Mouse (Mus musculus) natural killer cell, adult 2 months (primary cell): ENCODE data around the gene Pcsk7.

Experiments
- DNase-seq, 2 experiments: peaks; one replicate each; pipeline ENCODE4 v3.0.0; 2022; ENCODE audit warnings: low spot score in 2 of 2

Pcsk7 gene

DNA sequence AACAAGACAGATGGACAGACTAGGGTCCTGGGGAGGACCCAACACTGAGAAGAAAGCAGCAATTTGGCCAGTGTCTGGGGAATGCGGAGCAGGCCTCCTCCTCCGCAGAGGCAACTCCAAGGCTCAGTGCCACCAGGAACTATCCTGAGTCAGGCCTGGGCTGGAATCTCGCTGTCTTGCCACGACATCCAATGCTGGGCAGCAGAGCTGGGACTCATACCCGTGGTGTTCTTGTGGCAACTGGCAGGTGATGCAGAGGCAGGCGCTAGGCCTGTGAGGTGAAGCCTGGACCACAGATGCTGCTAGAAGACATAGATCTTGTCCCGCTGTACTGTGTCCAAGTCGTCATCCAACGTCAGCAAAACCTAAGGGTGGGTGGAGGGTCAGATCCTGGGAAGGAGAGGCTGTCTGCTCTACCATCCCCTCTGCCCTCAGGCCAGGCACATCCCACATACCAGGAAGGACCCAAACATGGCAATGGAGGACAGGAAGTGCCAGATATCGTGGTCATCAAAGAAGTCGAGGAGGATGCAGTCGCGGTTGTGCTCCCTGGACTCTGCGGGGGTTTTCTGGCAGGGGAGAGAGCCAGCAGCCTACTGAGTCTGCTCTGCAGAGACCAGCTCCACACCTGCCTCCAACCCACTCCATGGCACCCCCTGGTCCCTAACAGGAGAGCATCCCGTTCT is 32.8 kb downstream of the Pcsk7 start:
- DNase-seq = no peak

DNA sequence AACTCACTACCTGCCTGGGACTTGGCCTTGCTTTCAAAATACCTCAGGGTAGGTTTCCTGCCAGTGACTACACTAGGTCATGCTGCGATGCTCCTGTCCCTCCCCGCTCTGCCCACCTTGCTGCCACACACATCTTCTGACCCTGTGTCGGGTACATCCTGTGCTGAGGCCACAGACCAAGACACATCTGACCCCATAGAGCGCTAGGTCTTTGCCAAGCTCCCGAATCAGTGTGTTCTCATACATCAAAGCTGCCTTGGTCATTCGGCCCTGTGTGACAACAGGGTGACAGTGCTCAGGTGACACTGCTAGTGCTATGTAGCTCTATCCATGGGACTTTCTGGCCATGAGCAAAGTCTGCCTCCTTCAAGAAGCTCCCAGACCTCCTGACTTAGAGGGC is 33.5 kb downstream of the Pcsk7 start:
- DNase-seq = no peak

DNA sequence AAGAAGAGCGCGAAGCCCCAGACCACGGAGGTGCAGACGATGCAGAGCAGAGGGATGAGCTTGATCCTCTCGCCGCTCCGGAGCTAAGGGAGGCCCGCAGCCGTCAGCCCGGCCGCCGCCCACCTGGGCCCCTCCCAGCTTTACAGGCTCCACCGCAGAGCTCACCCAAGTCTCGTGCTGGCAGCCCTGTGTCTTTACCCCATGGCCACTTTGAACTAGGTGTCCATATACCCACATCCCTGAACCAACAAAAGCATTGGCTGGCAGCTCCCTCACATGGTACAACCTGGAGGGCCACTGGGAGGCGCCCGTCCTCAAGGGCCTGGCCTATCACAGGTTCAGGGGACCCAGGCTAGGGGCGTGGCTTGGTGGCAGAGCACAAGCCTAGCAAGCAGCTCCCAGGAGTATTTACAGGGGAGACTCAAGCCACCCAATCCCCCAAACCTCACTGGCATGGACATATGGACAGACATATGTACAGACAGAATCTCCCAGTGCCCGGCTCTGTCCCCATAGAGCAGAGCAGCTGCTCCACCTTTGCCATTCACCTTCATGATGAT is 35.1 kb downstream of the Pcsk7 start:
- no peak for DNase-seq

GRCm38 (mm10) chr9:45942464-45942863 is 36.2 kb downstream of the Pcsk7 start:
- DNase-seq = no peak

- DNase-seq = no peak
These were observed 36.6 kb downstream of the Pcsk7 start for GRCm38 (mm10) chr9:45942916-45943315.

DNA sequence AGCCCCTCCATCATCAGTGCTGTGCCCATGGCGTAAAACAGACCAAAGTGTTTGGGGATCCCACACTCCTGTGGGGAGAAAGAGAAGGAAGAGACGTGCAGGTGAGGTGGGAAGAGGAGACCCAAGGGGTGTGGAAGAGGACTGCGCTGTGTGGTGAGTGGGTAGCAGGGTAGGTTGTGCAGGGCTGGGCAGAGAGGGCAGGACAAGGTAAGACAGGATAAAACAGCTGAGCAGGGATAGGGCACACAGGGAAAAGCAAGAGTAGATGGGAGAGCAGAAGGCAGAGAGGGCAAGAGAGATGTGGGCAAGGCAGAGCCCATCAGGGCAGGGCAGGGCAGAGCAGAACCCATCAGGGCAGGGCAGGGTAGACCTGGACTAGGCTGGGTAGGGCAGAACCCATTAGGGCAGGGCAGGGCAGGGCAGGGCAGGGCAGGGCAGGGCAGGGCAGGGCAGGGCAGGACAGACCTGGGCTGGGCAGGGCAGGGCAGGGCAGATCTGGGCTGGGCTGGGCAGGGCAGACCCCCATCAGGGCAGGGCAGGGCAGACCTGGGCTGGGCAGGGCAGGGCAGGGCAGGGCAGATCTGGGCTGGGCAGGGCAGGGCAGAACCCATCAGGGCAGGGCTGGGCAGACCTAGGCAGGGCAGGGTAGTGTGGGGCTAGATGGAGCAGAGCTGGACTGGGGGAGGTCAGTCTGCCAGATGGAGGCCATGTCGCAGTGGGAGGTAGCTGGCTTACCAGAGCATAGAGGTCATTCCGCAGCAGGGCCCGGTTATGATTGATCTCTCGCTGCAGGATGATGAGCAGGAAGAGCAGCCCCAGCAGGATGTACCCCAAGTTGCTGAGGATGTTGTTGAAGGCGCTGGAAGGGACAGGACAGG is 37.6 kb downstream of the Pcsk7 start:
- DNase-seq = no peak

DNA sequence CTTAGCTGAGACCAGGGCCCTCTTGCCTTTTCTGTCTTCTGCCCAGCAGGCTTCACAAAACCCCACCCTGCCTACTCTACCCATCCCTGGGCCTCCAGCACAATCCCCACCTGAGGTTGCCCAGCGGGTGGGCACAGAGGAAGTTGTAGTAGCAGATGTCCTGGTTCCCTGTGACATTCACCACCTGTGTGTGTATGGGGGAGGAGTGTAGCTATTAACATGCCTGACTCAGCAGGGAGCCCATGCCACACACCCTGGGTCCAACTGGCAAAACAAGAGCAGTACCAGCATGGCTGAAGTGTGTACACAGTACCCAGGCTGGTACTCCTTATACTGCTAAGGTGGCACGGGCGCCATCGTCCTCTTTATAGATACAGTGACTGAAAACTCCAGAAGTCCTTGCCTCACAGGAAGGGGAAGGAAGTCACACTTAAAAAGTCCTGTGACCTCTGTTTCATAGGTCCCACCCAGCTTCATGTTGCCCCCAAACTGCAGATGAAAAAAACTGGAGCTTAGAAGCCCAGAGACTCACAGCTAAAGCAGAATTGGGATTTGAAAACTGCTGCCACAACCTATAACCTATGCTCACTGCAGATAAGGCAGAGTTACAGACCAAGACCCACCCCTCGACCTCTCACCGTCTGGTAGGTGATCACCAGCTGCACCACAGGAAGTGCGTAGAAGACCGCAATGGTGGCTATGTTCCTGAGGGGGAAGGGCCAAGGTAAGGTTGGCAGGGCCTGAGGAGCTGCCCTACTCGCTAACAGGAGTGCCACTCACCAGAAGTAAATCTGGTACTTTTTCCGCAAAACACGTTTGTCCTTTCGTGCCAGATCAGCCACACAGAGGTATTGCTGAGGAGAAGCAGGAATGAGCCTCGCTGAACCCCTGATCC is 38.5 kb downstream of the Pcsk7 start:
- DNase-seq = peak; percentile 92 to 93

DNA sequence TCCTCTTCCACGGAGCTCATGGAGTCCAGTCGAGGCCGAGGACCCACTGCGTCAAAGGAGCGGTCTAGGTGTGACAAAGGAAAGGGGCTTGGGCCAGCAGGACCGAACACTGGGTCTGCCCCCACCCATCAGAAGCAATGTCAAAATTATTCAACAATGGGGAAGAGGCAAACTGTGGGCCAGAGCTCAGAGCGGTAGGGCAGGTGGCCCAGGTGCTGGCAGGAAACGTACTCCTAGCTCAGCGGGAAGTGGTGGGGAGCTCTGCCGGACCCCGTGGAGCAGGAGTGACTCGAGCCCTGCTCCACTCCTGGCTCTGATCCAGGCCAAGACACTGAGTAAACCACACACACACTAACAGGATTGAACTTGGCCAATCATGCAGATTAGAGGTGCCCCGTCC is 39.4 kb downstream of the Pcsk7 start:
- DNase-seq = peak in 1 of 2 experiments; percentile 37

- DNase-seq = no peak
These were observed 40.0 kb downstream of the Pcsk7 start for GRCm38 (mm10) chr9:45946182-45946871.

DNA sequence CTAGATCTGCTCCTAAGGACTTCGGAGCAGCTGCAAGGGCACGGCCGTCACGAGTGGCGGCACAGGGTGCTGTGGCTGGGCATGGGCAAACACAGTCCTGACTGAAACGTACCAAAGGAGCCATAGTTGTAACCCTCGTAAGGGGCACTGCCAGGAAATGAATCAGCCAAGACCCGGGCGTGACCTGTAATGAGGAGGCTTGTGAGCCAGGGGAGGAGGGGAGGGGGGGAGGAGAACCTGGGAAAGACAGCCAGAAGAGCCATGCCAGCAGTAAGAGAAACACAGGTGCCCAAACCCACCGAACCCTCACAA is 40.5 kb downstream of the Pcsk7 start:
- DNase-seq = no peak

DNA sequence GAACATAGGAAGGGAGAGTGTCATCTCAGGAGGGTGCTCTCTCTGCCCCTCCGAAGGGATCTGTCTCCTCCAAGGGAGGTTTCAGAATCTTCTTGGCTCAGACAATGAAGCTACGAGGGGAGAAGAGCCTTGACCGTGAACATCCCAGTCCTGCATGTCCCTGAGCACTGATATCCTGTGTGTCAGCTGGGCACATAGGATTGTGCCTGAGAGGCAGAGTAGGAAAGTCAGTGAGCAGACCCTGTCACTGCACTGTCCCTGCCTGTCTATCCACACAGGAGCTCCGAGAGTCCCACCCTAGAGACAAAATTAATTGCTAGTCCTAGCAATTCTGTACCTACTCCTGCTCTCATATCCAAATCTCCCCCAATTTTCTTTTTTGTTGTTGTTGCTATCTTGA is 45.8 kb downstream of the Pcsk7 start:
- DNase-seq = no peak

DNA sequence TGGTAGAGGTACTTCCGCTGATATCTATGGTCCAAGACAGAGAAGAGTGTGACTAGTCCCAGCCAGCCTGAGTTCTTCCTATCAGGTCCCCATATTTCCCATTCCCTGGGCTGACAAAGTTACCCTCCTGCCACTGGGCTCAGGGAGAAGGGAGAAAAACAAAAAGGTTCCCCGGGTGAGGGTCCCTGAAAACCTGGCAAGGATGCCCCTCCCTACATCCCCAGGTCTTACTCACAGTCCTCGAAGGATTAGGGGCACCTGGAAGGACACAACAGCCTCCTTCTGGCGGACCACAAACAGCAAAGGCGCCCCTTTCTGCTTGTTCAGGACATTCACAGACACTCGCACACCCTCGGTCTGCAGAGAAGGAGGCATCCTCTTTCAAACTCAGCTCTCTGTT is 46.6 kb downstream of the Pcsk7 start:
- no peak for DNase-seq

GRCm38 (mm10) chr9:45953511-45954293 is 47.4 kb downstream of the Pcsk7 start:
- DNase-seq = no peak

- peak; percentile 66 to 69 for DNase-seq
These were observed 48.2 kb downstream of the Pcsk7 start for GRCm38 (mm10) chr9:45954294-45955106.

DNA sequence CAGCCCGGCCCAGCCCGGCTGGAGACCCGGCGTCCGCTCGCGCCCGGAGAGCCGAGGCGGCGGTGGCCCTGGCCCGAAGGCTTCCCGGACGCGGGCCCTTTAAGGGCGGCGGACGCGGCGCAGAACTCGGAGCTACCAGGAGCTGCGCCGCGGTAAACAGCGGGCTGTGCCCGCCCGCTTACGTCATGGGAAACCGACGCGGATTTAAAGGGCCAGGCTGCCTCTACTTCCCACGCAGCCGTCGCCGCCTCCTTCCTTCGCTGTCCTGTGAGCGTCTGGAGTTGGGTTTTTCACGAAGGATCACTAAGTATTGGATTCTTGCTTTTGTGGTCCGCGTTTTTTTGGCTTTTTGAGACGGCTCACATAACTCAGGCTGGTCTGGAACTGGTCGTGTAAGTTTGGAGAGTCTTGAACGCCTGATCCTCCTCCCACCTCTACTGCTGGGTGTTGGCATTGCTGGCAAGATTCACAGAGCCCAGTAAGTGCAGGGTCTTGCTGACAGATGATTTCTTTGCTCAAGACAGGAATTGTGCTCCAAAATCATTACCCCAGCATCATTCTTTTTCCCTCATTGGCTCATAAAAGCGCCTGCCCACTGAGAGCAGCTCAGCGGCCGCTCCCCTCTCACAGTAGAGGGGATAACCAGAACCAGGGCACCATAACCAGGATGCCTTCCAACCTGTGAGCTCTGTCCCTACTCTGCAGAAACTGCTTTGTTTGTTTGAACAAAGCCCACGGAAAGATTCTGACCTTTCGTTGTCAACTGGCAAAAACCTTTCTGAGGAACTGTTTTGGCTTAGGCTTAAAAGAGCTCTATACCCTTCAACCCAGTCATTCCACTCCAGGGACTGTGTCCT is 49.0 kb downstream of the Pcsk7 start, which contains the start of gene Sidt2:
Gene Sidt2 (minus strand): TSS at position 152 of the 857 bp plus-strand sequence.
- peak; percentile 74 to 80 for DNase-seq

- no peak for DNase-seq
These were observed 51.9 kb downstream of the Pcsk7 start for GRCm38 (mm10) chr9:45958023-45958670.

GRCm38 (mm10) chr9:45958851-45959250 is 52.6 kb downstream of the Pcsk7 start:
- no peak for DNase-seq

GRCm38 (mm10) chr9:45959661-45960060 is 53.4 kb downstream of the Pcsk7 start:
- DNase-seq = no peak
